Mouse (Mus musculus) regulatory T cell (primary cell): Measurements from ENCODE around the gene Olfr453.

Source experiments
- in situ Hi-C: fragments of 300-600 bp; cut with MboI, MseI; formaldehyde crosslinking; loops from one replicate; pipeline ENCODE4 v1.15.1; 2025; ENCODE audit warnings: high pct_unique_total_duplicates

Olfr453 gene

GRCm38 (mm10) chr6:42739071-42739470, at the start of gene Olfr453:
TSS of gene Olfr453 (plus strand) at chr6:42739371.
- in situ Hi-C loops, result no loop called here

GRCm38 (mm10) chr6:42689761-42690160, 49.4 kb upstream of the Olfr453 start:
- in situ Hi-C loops, result no loop called here

GRCm38 (mm10) chr6:42692154-42692516, 47.0 kb upstream of the Olfr453 start:
- in situ Hi-C loops, result no loop called here

- in situ Hi-C loops, result no loop called here
Observed at GRCm38 (mm10) chr6:42692517-42693190, 46.5 kb upstream of the Olfr453 start.

- in situ Hi-C loops, result no loop called here
Observed at GRCm38 (mm10) chr6:42709291-42710211, 29.6 kb upstream of the Olfr453 start, which contains the start of gene Tcaf1. TSS of gene Tcaf1 (minus strand) at chr6:42710088.

GRCm38 (mm10) chr6:42714668-42715067, 24.5 kb upstream of the Olfr453 start:
- in situ Hi-C loops, result no loop called here

GRCm38 (mm10) chr6:42717973-42718372, 21.2 kb upstream of the Olfr453 start:
- in situ Hi-C loops, result no loop called here

GRCm38 (mm10) chr6:42742303-42742702, 3.1 kb downstream of the Olfr453 start:
- in situ Hi-C loops, result no loop called here

- in situ Hi-C loops, result no loop called here
Observed at GRCm38 (mm10) chr6:42747846-42748245, 8.7 kb downstream of the Olfr453 start.

- in situ Hi-C loops, result no loop called here
Observed at GRCm38 (mm10) chr6:42756104-42756503, 16.9 kb downstream of the Olfr453 start, which contains the start of gene Olfr38. TSS of gene Olfr38 (plus strand) at chr6:42756404.

GRCm38 (mm10) chr6:42777066-42777465, 37.9 kb downstream of the Olfr453 start:
- in situ Hi-C loops, result no loop called here

GRCm38 (mm10) chr6:42784793-42785192, 45.6 kb downstream of the Olfr453 start, which contains the start of gene Olfr452:
TSS of gene Olfr452 (plus strand) at chr6:42785093.
- in situ Hi-C loops, result no loop called here

GRCm38 (mm10) chr6:42790247-42790948, 51.2 kb downstream of the Olfr453 start:
- in situ Hi-C loops, result no loop called here

- in situ Hi-C loops, result no loop called here
Observed at GRCm38 (mm10) chr6:42790949-42791556, 51.9 kb downstream of the Olfr453 start.

GRCm38 (mm10) chr6:42794982-42795381, 55.8 kb downstream of the Olfr453 start:
- in situ Hi-C loops, result no loop called here
